Mouse (Mus musculus): ENCODE measurements around the gene Ap4e1. TPM values are rescaled to one million over a fixed set of nuclear protein-coding genes. Genes with fewer than 3 reads are reported as not detected.

Gene Ap4e1
- polyA plus RNA-seq (2017; shearing (Covaris generic)): 10 to 100 TPM; 10.9 to 15.6 TPM

DNA sequence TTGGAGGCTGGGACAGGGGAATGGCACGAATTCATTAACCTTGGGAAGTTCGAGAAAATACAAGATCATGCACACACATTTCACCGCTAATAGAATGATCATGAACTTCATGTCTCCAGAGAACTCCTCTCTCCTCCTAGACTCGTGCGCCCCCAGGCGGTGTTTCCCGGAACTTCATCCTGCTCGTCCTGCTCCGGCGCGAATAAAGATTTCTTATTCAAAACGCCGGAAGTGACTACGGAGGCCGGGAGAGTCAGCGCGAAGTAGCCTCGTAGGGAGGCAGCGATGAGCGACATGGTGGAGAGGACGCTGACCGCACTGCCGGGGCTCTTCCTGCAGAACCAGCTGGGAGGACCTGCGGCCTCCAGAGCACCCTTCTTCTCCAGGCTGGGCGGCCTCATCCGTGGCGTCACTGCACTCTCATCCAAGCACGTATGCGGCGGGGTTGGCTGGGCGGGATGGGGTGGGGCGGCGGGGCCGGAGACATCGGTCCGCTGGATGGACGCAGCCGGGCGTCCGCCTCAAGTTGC, at the start of gene Ap4e1:
Gene Ap4e1 (plus strand): TSS at position 249 of the 530 bp plus-strand sequence.
- ATAC-seq: peak; percentile 82

DNA sequence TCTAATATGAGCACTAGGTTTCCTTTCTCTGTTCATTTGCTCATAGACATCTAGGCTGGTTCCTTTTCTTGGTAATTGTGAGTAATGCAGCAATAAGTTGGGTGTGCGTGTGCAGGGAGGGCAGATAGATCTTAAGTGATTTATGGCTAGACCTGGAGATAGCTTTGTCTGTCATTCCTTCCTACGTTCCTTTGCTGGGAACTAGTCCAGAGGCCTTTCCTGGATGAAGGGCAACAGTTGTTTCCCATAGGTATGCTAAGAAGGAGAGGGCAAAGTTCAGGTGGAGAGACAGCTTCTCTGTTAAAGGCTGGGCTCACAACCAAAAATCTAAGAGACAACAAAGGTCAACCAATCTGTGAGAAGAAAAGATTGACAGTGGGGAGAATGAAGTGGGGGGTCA, 46.8 kb upstream of the Ap4e1 start:
- ATAC-seq: no peak

DNA sequence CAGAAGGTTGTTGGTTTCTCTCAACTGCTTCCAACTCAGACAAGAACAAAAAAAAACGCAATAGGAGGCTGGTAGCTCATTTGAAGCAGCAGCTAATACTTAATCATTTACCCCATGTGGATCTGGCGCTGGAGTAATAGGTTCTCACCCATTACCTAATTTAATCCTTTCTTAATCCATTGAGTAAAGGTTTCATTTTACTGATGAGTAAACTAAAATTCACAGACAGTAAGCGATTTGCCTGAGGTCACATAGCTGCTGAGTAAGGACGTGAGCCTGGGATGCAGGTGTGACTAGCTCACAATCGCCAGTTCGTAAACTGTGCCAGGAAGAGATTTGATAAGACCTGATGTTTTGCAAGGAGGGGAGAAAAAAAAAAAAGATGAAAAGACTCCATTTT, 31.1 kb upstream of the Ap4e1 start:
- ATAC-seq: no peak

DNA sequence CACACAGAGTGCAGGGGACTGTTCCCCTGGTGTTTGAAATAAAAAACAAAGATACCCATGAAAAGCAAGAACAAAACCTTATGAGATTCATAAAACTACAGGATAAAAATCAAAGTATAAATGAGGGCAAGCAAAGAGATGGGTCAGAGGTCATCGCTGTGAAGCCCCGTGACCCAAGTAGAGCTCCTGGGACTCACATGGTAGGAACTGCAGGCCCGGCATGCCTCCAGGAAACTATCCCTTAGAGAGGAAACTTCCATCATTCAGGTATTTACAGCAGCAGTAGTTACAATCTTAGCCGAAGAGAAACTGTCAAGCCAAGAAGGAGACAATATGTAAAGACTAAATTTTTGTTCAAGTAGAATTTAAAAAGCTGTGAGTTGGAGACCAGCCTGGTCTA, 25.3 kb upstream of the Ap4e1 start:
- ATAC-seq: no peak

DNA sequence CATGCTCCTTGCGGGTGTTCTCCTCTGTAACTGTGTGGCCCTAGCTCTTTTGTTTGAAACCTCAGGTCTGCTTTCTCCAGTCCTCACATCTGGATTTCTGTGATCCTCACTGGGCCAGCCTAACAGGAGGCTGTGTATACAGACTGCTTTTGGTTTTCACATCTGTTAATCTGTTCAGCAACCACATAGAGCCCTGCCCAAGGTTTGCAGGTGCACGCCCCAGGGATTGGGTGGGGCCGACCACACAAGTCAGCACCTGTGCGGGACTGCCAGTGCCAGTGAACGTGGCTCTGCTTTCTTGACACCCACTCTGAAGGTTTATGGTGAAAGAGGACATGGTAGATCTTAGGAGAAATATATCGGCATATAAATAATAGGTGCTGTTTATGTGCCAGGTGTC, 18.6 kb upstream of the Ap4e1 start:
- ATAC-seq: no peak

DNA sequence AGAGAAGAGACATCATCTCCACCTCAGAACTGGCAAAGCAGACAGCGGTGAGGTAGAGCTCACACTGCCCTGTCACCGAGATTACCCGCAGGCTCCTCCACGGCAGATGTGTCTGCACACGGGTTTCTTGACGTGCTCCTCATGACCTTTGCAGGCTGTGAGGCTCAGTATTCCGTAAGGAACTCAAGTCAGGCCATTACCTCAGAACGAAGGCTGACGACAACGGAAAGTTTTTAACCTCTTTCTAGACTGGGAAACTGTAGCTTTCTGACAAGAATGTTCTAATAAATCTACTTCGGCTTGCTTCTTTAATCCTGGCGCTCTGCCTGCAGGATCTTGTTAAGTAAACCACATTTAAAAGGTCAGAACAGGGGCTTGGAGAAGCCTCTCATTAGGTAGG, 15.8 kb upstream of the Ap4e1 start:
- no peak for ATAC-seq

DNA sequence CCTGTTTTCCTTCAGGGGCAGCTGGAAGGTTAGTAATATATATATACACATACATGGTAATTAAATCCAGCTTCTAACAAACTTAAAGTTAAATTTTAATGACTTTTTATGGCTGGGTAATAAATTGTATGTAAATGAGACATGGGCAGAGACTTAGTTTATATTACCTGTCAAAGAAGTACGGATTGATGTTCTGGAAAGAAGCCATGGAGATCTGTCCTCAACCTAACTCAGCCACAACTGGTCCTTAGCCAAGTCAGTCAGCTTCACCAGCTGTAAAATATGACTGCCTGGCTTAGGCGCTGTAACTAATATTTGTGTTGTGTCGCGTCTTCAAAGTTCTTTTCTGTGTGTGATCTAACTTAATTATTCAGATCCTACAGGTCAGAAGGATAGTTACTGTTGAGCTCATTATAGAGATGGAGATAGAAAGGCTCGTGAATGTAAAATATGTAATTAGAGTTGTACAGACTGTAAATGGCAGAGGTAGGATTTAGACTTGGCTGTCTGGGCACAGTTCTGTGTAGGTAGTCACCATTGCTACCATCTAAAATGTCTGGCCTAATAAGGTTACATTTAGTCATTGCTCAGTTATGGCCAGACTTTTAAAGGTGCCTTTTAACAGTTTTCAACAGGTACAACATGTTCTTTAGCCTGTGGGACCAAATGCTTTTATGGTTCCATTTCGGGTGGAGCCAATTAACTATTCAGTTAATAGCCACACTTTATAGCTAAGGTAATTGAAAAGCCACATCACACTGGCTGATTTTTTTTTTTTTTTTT, 13.9 kb upstream of the Ap4e1 start:
- ATAC-seq: no peak

DNA sequence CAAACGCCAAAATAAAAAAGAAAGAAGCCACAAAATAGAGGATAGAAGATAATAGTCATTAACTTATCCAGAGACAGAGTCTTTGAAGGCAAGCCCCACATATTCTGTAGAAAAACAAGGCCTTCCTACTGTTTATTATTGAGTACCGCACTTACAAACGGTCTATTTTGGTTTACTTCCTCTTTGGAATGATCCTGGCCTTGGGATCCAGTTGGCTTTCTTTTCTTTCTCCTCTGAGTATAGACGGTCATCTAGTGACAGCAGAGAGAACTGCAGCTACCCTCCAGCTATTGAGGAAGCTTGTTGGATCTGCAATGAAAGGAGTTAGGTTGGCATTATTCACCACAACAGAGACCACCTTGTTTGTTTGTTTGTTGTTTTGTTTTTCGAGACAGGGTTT, 11.8 kb upstream of the Ap4e1 start:
- no peak for ATAC-seq

DNA sequence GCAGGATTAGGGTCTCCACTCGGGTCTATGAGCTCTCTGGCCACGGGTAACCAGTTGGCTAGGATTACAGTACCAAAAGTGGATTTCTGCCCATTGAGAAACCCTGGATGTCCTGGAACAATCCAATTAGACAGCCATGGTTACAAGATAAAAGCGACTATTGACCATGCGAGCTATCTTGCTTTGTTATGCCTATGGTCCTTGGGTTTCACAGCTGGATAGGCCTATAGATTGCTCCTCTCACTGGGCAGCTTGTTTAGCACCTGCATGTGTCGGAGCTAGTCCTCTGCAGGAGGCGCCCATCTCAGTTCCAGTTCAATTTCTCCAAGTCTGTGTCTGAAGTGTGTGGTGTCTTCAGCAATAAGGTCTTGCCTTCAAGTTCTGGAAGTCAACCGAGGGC, 10.3 kb upstream of the Ap4e1 start:
- ATAC-seq: no peak

DNA sequence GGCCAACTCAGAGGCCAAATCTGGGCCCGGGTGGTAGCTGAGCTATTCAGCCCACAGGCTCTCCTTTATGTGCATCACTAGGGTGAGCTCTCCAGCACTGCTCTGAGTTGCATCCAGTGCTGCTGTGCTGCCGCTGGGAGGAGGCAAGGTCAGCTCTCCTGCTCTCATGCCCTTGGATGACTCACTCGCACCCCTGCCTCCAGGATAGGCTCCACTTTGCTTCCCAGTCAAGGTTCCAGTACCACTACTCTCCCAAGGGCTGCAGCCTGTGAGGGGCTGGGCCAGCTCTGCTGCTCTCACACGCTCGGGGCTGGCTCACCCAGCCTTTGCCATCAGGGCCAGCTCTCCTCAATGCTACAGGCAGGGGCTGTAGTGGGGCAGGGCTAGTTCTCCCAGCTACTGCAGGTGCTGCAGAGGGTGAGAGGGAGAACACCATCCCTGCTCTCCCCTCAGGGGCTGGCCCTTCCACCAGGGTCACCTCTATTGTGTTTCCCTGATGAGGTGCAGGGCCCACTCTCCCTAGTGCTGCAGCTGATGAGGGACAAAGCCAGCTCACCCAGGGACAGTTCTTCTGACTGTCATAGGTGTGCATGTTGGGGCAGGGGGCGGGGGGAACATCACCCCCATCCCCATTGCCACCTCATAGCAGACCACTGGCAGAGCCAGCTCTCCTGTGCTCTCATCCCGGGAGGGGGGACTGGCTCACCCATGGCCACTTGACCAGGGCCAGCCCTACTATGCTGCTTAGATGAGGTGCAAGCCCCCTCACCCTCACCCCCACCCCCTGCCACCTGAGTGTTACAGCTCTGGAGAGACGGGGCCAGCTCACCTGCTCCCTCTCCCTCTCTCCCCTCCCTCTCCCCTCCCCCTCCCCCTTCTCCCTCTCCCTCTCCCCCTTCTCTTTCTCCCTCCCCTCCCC, 7.9 kb upstream of the Ap4e1 start:
- ATAC-seq: no peak

DNA sequence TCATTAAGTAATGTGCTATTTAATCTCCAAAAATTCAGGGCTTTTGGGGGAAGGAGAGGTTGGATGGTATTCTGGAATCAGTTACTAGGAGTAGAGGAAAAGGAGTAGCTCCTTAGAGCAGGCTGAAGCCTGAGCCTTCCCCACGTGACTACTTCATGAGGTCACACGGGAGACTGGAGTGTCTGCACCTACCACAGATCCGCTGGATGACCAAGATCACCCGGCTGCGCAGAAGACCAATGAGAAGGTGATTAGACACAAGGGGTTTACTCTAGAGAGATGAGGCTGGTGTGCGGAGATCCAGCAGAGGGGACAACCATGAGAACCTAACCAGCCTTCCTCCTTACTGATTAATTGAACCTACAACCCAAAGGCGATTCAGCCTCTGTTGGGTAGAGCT, 4.5 kb upstream of the Ap4e1 start:
- ATAC-seq: no peak

DNA sequence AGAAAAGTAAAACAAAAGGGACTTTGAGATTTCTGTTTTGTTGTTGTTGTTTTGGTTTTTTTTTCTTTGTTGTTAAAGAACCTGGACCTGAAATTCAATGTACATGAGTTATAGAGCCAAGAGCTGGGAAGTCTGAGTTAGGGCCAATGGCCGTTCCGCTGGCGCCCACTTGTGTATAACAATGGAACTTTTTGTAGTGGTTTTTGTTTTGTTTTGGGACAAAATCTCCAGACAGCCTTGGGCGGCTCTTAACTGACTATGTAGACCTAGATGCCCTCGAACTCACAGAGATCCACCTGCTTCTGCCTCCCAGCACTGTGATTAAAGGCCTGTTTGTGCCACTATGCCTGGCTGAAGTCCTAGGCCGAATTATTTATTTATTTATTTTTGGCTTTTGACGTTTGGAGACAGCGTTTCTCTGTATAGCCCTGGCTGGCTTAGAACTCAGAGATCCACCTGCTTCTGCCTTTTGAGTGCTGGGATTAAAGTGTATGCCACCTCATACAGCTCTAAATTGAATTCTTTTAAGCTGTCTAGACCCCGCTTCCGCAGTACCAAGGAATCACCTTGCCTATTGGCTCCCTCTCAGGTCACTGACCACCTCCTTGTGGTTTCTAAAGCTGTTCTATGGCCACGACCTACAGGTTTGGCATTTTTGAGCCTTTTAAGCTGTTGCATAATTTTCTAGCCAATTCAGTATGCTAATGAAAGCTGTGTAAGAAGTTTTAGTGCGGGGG, 1.7 kb upstream of the Ap4e1 start:
- ATAC-seq: peak; percentile 53

DNA sequence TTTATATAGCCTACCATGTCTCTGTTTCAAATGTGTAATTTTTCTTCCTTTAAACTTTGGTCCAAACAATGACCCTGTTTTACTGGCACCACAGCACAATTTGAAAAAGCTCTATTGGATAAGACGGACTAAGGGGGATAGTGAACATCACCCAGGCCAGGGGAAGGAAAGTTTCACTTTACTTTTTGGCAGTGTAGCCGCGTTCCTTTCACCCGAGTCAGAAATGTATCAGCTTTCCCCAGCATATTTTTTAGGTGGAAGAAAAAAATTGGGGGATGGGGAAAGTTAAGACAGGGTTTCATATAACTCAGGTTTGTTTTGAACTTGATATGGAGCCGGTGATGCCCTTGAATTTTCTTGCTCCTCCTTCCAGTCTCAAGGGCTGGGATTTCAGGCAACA, 1.0 kb upstream of the Ap4e1 start:
- ATAC-seq: no peak

DNA sequence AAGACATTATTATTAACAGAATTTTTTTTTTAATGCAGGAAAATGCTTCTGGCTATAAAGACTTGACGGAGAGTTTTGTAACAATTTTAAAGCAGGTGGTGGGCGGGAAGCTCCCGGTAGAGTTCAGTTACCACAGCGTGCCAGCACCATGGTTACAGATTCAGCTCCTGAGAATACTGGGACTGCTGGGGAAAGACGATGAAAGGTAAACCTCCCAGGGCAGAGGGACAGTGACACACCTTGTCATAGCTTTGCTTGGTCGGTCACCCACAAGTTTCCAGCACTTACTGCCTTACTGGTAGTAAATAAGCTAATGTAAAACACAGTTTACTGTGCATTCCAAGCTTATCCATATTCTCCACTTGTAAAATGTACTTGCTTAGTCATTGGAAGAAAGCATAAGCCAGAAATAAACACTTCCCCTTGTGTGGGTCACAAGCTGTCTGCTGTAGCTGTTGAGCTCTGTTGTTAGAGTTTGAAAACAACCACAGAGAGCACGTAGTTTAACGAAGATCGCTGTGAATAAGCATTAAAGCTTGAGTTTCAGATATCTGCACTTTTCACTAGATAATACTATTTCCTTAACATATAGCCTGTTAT, 26.6 kb downstream of the Ap4e1 start:
- ATAC-seq: no peak

DNA sequence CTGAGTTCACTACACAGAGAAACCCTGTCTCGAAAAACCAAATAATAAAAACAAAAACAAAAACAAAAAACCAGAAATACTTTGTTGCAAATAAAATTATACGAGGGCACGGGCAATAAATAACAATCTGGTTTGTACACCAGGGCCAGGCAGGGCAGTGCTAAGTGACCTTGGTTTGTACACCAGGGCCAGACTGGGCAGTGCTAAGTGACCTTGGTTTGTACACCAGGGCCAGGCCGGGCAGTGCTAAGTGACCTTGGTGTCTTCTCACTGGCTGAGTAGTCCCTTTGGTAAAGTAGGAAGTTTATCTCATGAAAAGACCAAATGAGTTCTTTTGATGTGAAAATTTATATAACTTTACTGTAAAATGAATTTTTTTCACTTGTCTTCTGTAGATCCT, 28.8 kb downstream of the Ap4e1 start:
- no peak for ATAC-seq

DNA sequence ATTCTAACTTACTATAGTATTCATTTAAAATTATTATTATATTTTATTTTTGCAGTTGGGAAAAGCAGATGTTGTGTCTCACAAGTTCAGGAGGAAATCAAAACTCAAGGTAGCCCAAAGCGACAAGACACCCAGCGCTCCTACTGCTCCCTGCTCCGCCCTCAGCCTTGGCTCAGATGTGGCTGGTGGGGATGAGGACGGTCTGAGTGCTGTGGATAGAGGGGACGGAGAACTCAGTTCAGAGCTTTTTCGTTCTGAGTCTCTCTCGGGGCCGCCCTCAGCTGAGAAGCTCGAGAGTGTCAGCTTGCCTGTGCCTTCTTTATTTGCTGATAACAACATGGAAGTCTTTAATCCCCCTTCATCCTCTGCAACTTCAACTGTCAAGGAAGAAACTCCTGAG, 53.0 kb downstream of the Ap4e1 start:
- no peak for ATAC-seq

DNA sequence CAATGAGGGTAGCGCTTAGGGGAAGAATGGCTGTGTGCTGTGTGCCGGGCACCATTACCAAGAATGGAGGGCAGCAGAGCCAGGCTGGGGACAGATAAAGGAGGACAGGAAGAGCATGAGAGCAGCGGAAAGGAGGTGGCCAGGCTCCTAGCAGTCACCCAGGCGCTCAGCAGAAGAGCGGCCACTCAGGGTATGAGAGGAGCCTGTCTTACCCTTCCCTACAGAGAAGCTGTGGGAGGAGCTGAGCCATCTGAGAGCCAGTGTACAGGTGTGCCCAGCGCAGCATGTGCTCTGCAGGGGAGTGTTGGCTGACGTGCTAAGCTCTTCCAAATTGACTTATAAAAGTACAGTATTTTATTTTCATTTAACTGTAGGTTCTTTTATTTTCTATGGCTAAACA, 60.3 kb downstream of the Ap4e1 start:
- no peak for ATAC-seq

DNA sequence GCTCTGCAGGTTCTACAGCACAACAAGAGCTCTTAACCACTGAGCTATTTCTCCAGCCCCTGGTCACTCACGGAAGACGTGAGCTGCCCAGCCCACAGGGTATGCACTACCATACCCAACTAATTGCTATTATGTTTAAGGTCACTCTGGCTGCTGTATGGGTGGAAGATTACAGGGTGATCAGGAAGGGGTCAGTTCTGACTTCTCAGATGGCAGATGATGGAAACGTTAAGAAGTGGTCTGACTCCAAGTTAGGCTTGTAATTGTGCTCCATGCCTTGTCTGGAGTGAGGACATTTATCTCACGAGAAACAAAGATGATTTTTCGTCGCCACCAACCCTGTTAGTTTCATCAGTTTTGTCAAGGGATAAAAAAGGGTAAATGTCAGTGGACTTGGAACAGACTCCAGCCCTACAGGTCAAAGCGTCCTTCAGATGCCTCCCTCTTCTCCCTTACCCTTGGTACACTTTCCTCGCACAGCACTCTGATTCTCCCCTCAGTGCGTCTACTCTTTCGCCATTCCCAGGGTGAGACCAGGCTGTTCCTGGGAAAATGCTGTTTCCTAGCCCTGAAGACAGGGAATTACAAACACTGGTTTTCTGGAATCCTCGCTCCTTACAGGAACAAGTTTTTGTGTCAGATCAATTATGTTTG, 61.4 kb downstream of the Ap4e1 start:
- no peak for ATAC-seq

DNA sequence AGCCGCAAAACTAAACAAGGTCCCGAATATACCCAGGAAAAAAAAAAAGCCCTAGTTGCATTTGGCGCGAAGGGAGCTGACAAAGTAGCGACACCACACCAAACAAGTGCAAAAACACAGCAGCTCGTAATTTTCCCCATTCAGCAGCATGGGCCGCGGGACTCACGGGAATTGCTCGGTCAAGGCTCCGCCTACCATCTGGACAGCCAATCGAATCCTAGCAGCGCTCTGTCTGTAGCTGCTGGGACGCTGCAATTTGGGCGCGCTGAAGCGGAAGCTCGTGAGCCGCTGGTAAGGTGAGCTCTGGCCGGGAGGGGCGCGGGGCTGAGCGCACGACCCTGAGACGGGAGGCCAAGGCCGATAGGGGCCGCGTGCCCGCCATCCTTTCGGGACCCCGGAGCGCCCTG, 61.9 kb downstream of the Ap4e1 start, which contains the start of gene Blvra:
Gene Blvra (plus strand): TSS at position 231 of the 407 bp plus-strand sequence.
- ATAC-seq: peak; percentile 100

DNA sequence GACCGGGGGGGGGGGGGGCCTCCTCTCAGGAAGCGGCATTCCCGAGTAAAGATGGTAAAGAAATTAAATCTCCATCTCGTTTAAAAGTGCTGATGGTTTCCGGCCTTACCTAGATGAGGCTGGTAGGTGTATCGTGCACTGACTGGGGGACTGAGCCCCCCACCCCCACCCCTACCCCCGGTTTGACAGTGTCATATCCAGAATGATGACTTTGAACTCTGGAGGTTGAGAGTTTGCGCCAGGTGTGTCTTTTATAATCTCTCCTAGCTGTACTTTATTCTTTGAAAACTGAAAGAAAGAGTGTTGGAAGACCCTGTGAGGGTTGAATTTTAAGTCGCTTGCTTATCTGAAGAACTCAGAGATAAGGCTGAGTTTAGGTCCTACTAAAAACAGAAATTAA, 62.4 kb downstream of the Ap4e1 start:
- no peak for ATAC-seq

DNA sequence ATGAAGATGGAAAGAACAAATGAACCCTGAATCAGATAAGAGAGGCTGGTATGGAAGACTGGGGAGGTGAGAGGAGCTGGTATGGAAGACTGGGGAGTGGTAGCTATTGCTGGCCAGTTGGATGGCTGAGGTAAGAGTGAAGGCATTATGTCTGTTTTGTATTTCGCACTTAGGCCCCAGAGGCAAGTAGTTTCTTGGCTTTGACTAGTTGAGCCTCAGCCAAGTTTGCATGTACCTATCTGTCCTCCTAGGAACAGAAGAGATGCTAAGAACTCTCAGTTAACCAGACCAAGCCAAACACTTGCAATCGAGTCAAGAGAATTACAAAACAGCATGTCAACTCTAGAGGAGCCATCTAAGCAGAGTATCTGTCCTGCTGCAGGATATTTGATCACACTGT, 65.6 kb downstream of the Ap4e1 start:
- ATAC-seq: no peak

DNA sequence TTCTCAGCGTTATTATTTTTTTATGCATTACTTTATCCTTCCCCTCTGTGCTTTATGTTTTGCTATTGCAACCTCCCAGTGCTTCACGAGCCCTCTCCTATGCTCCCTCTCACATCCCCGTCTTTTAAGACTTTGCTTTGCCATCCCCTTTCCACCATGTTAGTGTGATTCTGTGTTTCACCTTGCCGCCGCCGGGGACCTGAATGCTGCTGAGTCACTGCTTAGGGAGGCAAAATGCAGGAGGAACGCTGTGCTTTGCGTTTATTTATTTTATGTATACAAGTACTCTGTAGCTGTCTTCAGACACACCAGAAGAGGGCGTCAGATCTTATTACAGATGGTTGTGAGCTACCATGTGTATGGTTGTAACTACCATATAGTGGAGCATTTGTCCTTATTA, 69.1 kb downstream of the Ap4e1 start:
- ATAC-seq: no peak

Data from activated CD4-positive, CD25-positive, alpha-beta regulatory T cell, adult 4 months (primary cell).